Mouse (Mus musculus): ENCODE results near the gene Gba.

DNA sequence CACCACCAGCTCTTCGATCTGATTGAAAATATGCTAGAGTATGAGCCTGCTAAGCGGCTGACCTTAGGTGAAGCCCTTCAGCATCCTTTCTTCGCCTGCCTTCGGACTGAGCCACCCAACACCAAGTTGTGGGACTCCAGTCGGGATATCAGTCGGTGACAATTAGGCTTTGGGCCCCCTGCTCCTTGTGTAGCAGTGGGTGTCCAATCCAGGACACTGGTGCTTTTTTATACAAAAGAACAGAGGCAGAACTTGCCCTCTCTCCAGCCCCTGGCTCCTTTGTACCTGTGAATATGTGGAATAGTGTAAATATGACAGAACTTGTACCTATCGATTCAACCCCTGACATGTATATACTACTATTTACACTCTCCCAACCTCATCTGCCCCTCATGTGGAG lies 26.3 kb upstream of the Gba start:
- TF ChIP-seq CTCF (IDR thresholded peaks at IDR 0.05; ENCODE audit: borderline replicate concordance, extremely low read depth, insufficient read depth, insufficient read length): no peak
- TF ChIP-seq POLR2A (IDR thresholded peaks at IDR 0.05; ENCODE audit: borderline replicate concordance, extremely low read depth, insufficient read depth, insufficient read length, poor library complexity, severe bottlenecking): no peak

Measured in brain, embryonic 14.5 days (tissue).